Mouse (Mus musculus) Muller cell, postnatal 12 days (primary cell): Measurements from ENCODE around the gene Lima1.
"Not testable (repeated sequence)": the region's sequence is repeated elsewhere in the genome, so short reads cannot be mapped to it uniquely, and the experiment has no call there.

ENCODE experiments used
- DNase-seq: peaks from one replicate; pipeline ENCODE4 v3.0.0-alpha.2; 2015; ENCODE audit errors: inconsistent ontology term

Gene Lima1

GRCm38 (mm10) chr15:99805673-99806072 is 69.6 kb downstream of the Lima1 start:
- DNase-seq = no peak

GRCm38 (mm10) chr15:99803186-99803644 is 72.0 kb downstream of the Lima1 start:
- peak; percentile 41 for DNase-seq

GRCm38 (mm10) chr15:99801885-99802572 is 73.2 kb downstream of the Lima1 start:
- DNase-seq = peak; percentile 81

GRCm38 (mm10) chr15:99799706-99800105 is 75.5 kb downstream of the Lima1 start:
- no peak for DNase-seq

- DNase-seq = no peak
These were observed 77.4 kb downstream of the Lima1 start for GRCm38 (mm10) chr15:99797898-99798297.

GRCm38 (mm10) chr15:99796735-99797134 is 78.5 kb downstream of the Lima1 start:
- DNase-seq = no peak

GRCm38 (mm10) chr15:99796066-99796465 is 79.2 kb downstream of the Lima1 start:
- no peak for DNase-seq

GRCm38 (mm10) chr15:99792221-99792815 is 82.9 kb downstream of the Lima1 start:
- DNase-seq = no peak

- DNase-seq = no peak
These were observed 84.3 kb downstream of the Lima1 start for GRCm38 (mm10) chr15:99791003-99791402.

GRCm38 (mm10) chr15:99790464-99790863 is 84.8 kb downstream of the Lima1 start:
- no peak for DNase-seq

- DNase-seq = peak; percentile 52
These were observed 87.6 kb downstream of the Lima1 start for GRCm38 (mm10) chr15:99787625-99788120.

GRCm38 (mm10) chr15:99778677-99779335 is 96.5 kb downstream of the Lima1 start:
- no peak for DNase-seq

- DNase-seq = peak; percentile 50
These were observed 97.1 kb downstream of the Lima1 start for GRCm38 (mm10) chr15:99778148-99778547.

GRCm38 (mm10) chr15:99772925-99773324 is 102.3 kb downstream of the Lima1 start:
- DNase-seq = no peak

GRCm38 (mm10) chr15:99772881-99772924 is 102.6 kb downstream of the Lima1 start, which contains the start of gene Cers5:
Gene Cers5 (minus strand): TSS chr15:99772885.
- DNase-seq = not testable (repeated sequence)

- DNase-seq = peak; percentile 95
These were observed 102.9 kb downstream of the Lima1 start for GRCm38 (mm10) chr15:99772277-99772880.

- no peak for DNase-seq
These were observed 103.5 kb downstream of the Lima1 start for GRCm38 (mm10) chr15:99771601-99772276.

GRCm38 (mm10) chr15:99771004-99771500 is 104.2 kb downstream of the Lima1 start:
- DNase-seq = no peak

- no peak for DNase-seq
These were observed 106.5 kb downstream of the Lima1 start for GRCm38 (mm10) chr15:99768761-99769160.

- no peak for DNase-seq
These were observed 107.8 kb downstream of the Lima1 start for GRCm38 (mm10) chr15:99767467-99767866.

GRCm38 (mm10) chr15:99754204-99754603 is 121.1 kb downstream of the Lima1 start:
- DNase-seq = peak; percentile 2

- DNase-seq = no peak
These were observed 135.0 kb downstream of the Lima1 start for GRCm38 (mm10) chr15:99740229-99740628.
